Comparison of ENCODE assay signal across 21 mouse cellular contexts in the genomic region with DNA sequence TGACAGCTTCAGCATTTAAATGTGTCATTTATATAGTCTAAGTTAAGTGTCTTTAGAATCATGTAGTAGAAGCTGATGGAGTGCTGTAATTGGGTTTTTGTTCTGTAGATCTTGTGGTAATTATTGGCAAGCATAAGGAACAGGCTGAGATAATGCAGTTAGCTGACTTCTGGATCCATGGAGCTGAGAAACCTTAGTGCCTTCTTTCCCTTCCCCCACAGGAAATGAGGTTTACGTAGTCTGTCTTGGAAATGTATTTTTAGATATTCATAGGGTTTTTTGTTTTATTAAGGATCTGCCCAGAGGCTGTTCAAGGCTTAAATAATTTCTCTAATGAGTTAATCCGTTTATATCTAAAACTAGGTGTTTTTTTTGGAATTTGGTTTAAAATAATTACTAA. TPM values are rescaled to one million over a fixed set of nuclear protein-coding genes. Genes with fewer than 3 reads are reported as not detected.
A peak's percentile ranks its signal among the peaks of the same experiment; 100 is the strongest.
DNase-seq lines count a peak whose midpoint lies in the region; ATAC-seq and TF ChIP-seq lines count a peak whose summit lies in the region.
"Had no signal": no experiment of that assay in that cellular context is flagged by ENCODE, and none has a peak within 500 bp of the region (broad histone marks: within the 10 kb centered on the region; RNA-seq: fewer than 3 reads in every experiment).

No protein-coding gene starts in this region.

- H3K9me3 ChIP-seq in forebrain, embryonic 14.5 days (replicated peaks; ENCODE audit: control insufficient read depth, low read length): no peaks in the 10 kb centered on the region
- no peaks in the 10 kb centered on the region for H3K9me3 ChIP-seq in forebrain, embryonic 16.5 days (ENCODE audit: control insufficient read depth, low read length)
- no peaks in the 10 kb centered on the region for H3K9me3 ChIP-seq in lung, embryonic 14.5 days (ENCODE audit: low read depth, low read length)
- H3K9me3 ChIP-seq in forebrain, embryonic 11.5 days (ENCODE audit: control insufficient read depth, low read length): no peaks in the 10 kb centered on the region
- H3K9me3 ChIP-seq: embryonic facial prominence, embryonic 15.5 days; forebrain, embryonic 13.5 days; limb, embryonic 15.5 days; lung, embryonic 15.5 days; midbrain, embryonic 13.5 days; neural tube, embryonic 12.5 days had no signal

- H3K4me3 ChIP-seq in forebrain, embryonic 14.5 days (ENCODE audit: low read depth, low read length): no peak overlapping the region
- H3K4me3 ChIP-seq in forebrain, embryonic 16.5 days (replicated peaks; ENCODE audit: low read length): no peak overlapping the region
- no peak overlapping the region for H3K4me3 ChIP-seq in lung, embryonic 14.5 days (ENCODE audit: low read depth, low read length)
- H3K4me3 ChIP-seq in forebrain, embryonic 11.5 days (ENCODE audit: low read depth, low read length): no peak overlapping the region
- H3K4me3 ChIP-seq: embryonic facial prominence, embryonic 15.5 days; forebrain, embryonic 13.5 days; layer of hippocampus, adult 2 months; left cerebral cortex, adult 2 months; limb, embryonic 15.5 days; lung, embryonic 15.5 days; midbrain, embryonic 13.5 days; neural tube, embryonic 12.5 days had no signal

- H3K36me3 ChIP-seq in forebrain, embryonic 14.5 days (ENCODE audit: control insufficient read depth, insufficient read depth, low read length): no peaks in the 10 kb centered on the region
- H3K36me3 ChIP-seq in forebrain, embryonic 16.5 days (ENCODE audit: control insufficient read depth, insufficient read depth): no peaks in the 10 kb centered on the region
- no peaks in the 10 kb centered on the region for H3K36me3 ChIP-seq in lung, embryonic 14.5 days (ENCODE audit: insufficient read depth)
- H3K36me3 ChIP-seq in forebrain, embryonic 11.5 days (ENCODE audit: control insufficient read depth, insufficient read depth, low read length): no peaks in the 10 kb centered on the region
- H3K36me3 ChIP-seq: embryonic facial prominence, embryonic 15.5 days; limb, embryonic 15.5 days; lung, embryonic 15.5 days; midbrain, embryonic 13.5 days; neural tube, embryonic 12.5 days had no signal

- no peak overlapping the region for H3K4me2 ChIP-seq in forebrain, embryonic 14.5 days (ENCODE audit: low read length)
- no peak overlapping the region for H3K4me2 ChIP-seq in forebrain, embryonic 16.5 days (ENCODE audit: low read length)
- H3K4me2 ChIP-seq in lung, embryonic 14.5 days: no peak overlapping the region
- H3K4me2 ChIP-seq in forebrain, embryonic 11.5 days (ENCODE audit: low read depth, low read length, severe bottlenecking): no peak overlapping the region
- H3K4me2 ChIP-seq: embryonic facial prominence, embryonic 15.5 days; forebrain, embryonic 13.5 days; limb, embryonic 15.5 days; lung, embryonic 15.5 days; midbrain, embryonic 13.5 days; neural tube, embryonic 12.5 days had no signal

- no peaks in the 10 kb centered on the region for H3K4me1 ChIP-seq in forebrain, embryonic 14.5 days (ENCODE audit: control insufficient read depth, insufficient read depth, low read length)
- H3K4me1 ChIP-seq in forebrain, embryonic 16.5 days (replicated peaks; ENCODE audit: control insufficient read depth, insufficient read depth, low read length): no peaks in the 10 kb centered on the region
- H3K4me1 ChIP-seq in lung, embryonic 14.5 days (ENCODE audit: insufficient read depth): no peaks in the 10 kb centered on the region
- H3K4me1 ChIP-seq in forebrain, embryonic 11.5 days (replicated peaks; ENCODE audit: control insufficient read depth, insufficient read depth, low read length): no peaks in the 10 kb centered on the region
- H3K4me1 ChIP-seq: forebrain, embryonic 13.5 days; limb, embryonic 15.5 days; midbrain, embryonic 13.5 days; neural tube, embryonic 12.5 days had no signal

- no peak for ATAC-seq in forebrain, embryonic 14.5 days
- no peak for ATAC-seq in forebrain, embryonic 16.5 days
- no peak for ATAC-seq in lung, embryonic 14.5 days (ENCODE audit: insufficient read depth)
- ATAC-seq in forebrain, embryonic 11.5 days (replicated peaks; ENCODE audit: low FRiP score): no peak
- ATAC-seq: forebrain, embryonic 13.5 days; midbrain, embryonic 13.5 days had no signal

- DNase-seq in forebrain, embryonic 14.5 days (ENCODE audit: low spot score): peak; percentile 23
- DNase-seq in lung, embryonic 14.5 days: peak; percentile 73
- no peak for DNase-seq in lung, adult 18-20 months
- DNase-seq in 3T3-L1 (ENCODE audit: low read depth, low spot score): peak; percentile 18
- DNase-seq in brain, embryonic 14.5 days (ENCODE audit: low read depth): peak; percentile 40
- no peak for DNase-seq in ovary, postnatal 36 days (ENCODE audit: low spot score)
- DNase-seq in forebrain, embryonic 11.5 days (ENCODE audit: low spot score): no peak
- DNase-seq: adrenal gland, postnatal 25 days; cerebellum, adult 9-11 months; heart, adult 18-20 months; heart, postnatal 36 days; kidney, adult 9 months had no signal

- TF ChIP-seq POLR2A in brain, embryonic 14.5 days (IDR thresholded peaks at IDR 0.05; ENCODE audit: borderline replicate concordance, extremely low read depth, insufficient read depth, insufficient read length, poor library complexity, severe bottlenecking): no peak

- no peak overlapping the region for H3K27ac ChIP-seq in forebrain, embryonic 14.5 days (ENCODE audit: low read depth, low read length)
- no peak overlapping the region for H3K27ac ChIP-seq in forebrain, embryonic 16.5 days (ENCODE audit: low read length)
- no peak overlapping the region for H3K27ac ChIP-seq in lung, embryonic 14.5 days (ENCODE audit: low read depth)
- H3K27ac ChIP-seq in forebrain, embryonic 11.5 days (ENCODE audit: low read depth, low read length): no peak overlapping the region
- H3K27ac ChIP-seq: embryonic facial prominence, embryonic 15.5 days; forebrain, embryonic 13.5 days; layer of hippocampus, adult 2 months; left cerebral cortex, adult 2 months; limb, embryonic 15.5 days; lung, embryonic 15.5 days; midbrain, embryonic 13.5 days; neural tube, embryonic 12.5 days had no signal

- no peak overlapping the region for H3K9ac ChIP-seq in forebrain, embryonic 14.5 days (ENCODE audit: low read length)
- H3K9ac ChIP-seq in forebrain, embryonic 16.5 days (replicated peaks; ENCODE audit: low read depth, low read length): no peak overlapping the region
- no peak overlapping the region for H3K9ac ChIP-seq in lung, embryonic 14.5 days
- H3K9ac ChIP-seq in forebrain, embryonic 11.5 days (ENCODE audit: low read length): no peak overlapping the region
- H3K9ac ChIP-seq: embryonic facial prominence, embryonic 15.5 days; forebrain, embryonic 13.5 days; limb, embryonic 15.5 days; lung, embryonic 15.5 days; midbrain, embryonic 13.5 days; neural tube, embryonic 12.5 days had no signal

- H3K27me3 ChIP-seq in forebrain, embryonic 14.5 days (replicated peaks; ENCODE audit: control insufficient read depth, insufficient read depth, low read length): no peaks in the 10 kb centered on the region
- H3K27me3 ChIP-seq in forebrain, embryonic 16.5 days (replicated peaks; ENCODE audit: control insufficient read depth, insufficient read depth, low read length): no peaks in the 10 kb centered on the region
- no peaks in the 10 kb centered on the region for H3K27me3 ChIP-seq in lung, embryonic 14.5 days (ENCODE audit: insufficient read depth, low read length)
- no peaks in the 10 kb centered on the region for H3K27me3 ChIP-seq in forebrain, embryonic 11.5 days (ENCODE audit: control insufficient read depth, insufficient read depth, low read length)
- H3K27me3 ChIP-seq: embryonic facial prominence, embryonic 15.5 days; forebrain, embryonic 13.5 days; limb, embryonic 15.5 days; lung, embryonic 15.5 days; midbrain, embryonic 13.5 days; neural tube, embryonic 12.5 days had no signal

- TF ChIP-seq CTCF in lung, embryonic 14.5 days (IDR thresholded peaks at IDR 0.05; ENCODE audit: low read depth): no peak
- no peak for TF ChIP-seq CTCF in brain, embryonic 14.5 days (IDR thresholded peaks at IDR 0.05; ENCODE audit: borderline replicate concordance, extremely low read depth, insufficient read depth, insufficient read length)

- 75% methylated on average over 2 of the region's 2 CpGs for WGBS in forebrain, embryonic 14.5 days
- WGBS in forebrain, embryonic 16.5 days: 64% methylated on average over 2 of the region's 2 CpGs
- 37% methylated on average over 2 of the region's 2 CpGs for WGBS in lung, embryonic 14.5 days
- 78% methylated on average over 2 of the region's 2 CpGs for WGBS in forebrain, embryonic 11.5 days

RNA-seq across cellular contexts. Expression of a gene that starts 26.8 kb away (rescaled TPM):
- polyA plus RNA-seq in forebrain, embryonic 14.5 days (2014; fragmentation: Nextera tagmentation; extraction: Ambion mirVana): 15.5 and 18.7 TPM in 2 replicates
- 21.3 and 22.1 TPM in 2 replicates for polyA plus RNA-seq in forebrain, embryonic 16.5 days (2015; fragmentation: Nextera tagmentation; extraction: Ambion mirVana)
- 13.8 and 15.5 TPM in 2 replicates for polyA plus RNA-seq in lung, embryonic 14.5 days (2014; fragmentation: Nextera tagmentation; extraction: Ambion mirVana)
- polyA plus RNA-seq in brain, embryonic 14.5 days (2012; rRNA removed): 19.5 and 28.5 TPM in 2 replicates
- 16.0 and 17.6 TPM in 2 replicates for polyA plus RNA-seq in forebrain, embryonic 11.5 days (2014; fragmentation: Nextera tagmentation; extraction: Ambion mirVana)

RNA-seq across cellular contexts. Expression of a gene that starts 54.1 kb away (rescaled TPM):
- polyA plus RNA-seq in forebrain, embryonic 14.5 days (2014; fragmentation: Nextera tagmentation; extraction: Ambion mirVana): 0.49 and 0.74 TPM in 2 replicates
- polyA plus RNA-seq in forebrain, embryonic 16.5 days (2015; fragmentation: Nextera tagmentation; extraction: Ambion mirVana): 1.1 and 1.2 TPM in 2 replicates
- 0.15 and 0.29 TPM in 2 replicates for polyA plus RNA-seq in lung, embryonic 14.5 days (2014; fragmentation: Nextera tagmentation; extraction: Ambion mirVana)
- polyA plus RNA-seq in brain, embryonic 14.5 days (2012; rRNA removed): 1.9 and 2.9 TPM in 2 replicates
- 0.13 and 1.0 TPM in 2 replicates for polyA plus RNA-seq in forebrain, embryonic 11.5 days (2014; fragmentation: Nextera tagmentation; extraction: Ambion mirVana)

Comparison
In these comparisons a context has a peak if more than half of its experiments do, and no peak if none do; other contexts are left out.
1. DNase-seq: peak in forebrain, embryonic 14.5 days (single experiment), lung, embryonic 14.5 days (single experiment), 3T3-L1 (single experiment) and brain, embryonic 14.5 days (single experiment); none in lung, adult 18-20 months (0 of 2), ovary, postnatal 36 days (single experiment) and forebrain, embryonic 11.5 days (single experiment).